Mouse (Mus musculus): ENCODE measurements around the gene Kctd17. TPM values are rescaled to one million over a fixed set of nuclear protein-coding genes. Genes with fewer than 3 reads are reported as not detected.

The Kctd17 gene
- polyA plus RNA-seq, 1 experiment, result 163 TPM

DNA sequence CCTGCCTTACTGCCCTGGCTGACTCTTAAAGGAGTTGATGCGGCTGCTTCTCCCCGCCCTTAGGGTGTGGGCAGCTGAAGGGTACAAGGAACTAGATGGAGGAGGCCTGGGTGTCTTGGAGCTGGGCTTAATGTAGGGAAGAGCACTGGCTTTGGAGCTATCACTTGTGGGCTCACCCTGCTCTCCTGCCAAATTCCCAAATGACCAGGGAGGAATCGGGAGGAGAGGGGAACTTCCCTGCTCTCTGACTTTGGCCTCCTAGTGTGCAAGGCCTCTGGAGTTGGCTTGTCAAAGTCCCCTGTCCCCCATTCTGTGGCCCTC, 735 bp downstream of the Kctd17 start:
- WGBS, result 11% methylated on average over 3 of the region's 3 CpGs
- DNase-seq, result no peak

DNA sequence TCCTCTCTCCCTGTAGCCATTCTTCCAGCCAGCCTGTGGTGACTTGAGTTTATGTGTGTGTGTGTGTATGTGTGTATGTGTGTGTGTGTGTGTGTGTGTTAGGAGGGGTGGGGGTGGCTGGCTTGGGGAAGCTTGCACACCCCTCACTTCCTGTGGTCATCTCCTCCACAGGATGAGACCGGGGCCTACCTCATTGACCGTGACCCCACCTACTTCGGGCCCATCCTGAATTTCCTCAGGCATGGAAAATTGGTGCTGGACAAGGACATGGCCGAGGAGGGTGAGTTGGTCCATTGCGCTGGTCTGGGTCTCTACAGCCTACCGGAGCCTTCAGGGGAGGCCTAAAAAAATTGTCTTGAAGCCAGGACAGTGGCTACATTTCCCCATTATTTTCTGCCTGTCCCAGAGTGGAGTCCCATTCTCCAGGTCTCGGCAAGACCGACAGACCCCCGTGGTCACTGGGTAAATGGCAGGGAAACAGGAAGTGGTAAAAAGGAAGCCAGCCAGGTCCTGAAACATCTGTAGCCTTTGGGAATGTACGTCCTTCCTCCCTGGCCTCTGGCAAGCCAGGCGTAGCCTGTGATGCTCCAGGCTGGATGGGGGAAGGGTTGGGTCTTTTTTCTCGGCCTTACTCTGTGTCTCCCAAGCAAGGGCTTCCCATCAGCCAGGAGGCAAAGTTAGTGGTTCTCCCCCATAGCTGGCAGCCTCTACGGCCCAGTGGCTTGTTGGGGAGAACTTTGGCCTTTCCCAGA, 1.7 kb downstream of the Kctd17 start:
- Histone ChIP-seq H3K4me3 (ENCODE audit: insufficient read depth, low read depth, low read length) (no peak overlapping the region), H3K27ac (ENCODE audit: insufficient read depth, low read depth, low read length) (peak overlapping the region; percentile 91), H3K36me3 (ENCODE audit: control insufficient read depth, insufficient read depth, low read length) (no peaks in the 10 kb centered on the region), H3K27me3 (replicated peaks; ENCODE audit: control insufficient read depth, insufficient read depth, low read length) (no peaks in the 10 kb centered on the region), H3K4me1 (ENCODE audit: control insufficient read depth, insufficient read depth, low read length) (peaks cover 24% of the 10 kb centered on the region; the same call in 1 of the 2 replicates)
- peak; percentile 61 for DNase-seq
- 52% methylated on average over 13 of the region's 13 CpGs for WGBS
- TF ChIP-seq POLR2A (IDR thresholded peaks at IDR 0.05; ENCODE audit: low read depth, low read length) (no peak), CTCF (conservative IDR thresholded peaks at IDR 0.05; ENCODE audit: insufficient read depth, insufficient read length, low read depth, low read length) (no peak)

More for the DNA sequence above, 735 bp downstream of the Kctd17 start:
- peak overlapping the region; percentile 66 for H3K4me3 ChIP-seq (ENCODE audit: insufficient read depth, low read depth, low read length)
- TF ChIP-seq POLR2A (IDR thresholded peaks at IDR 0.05; ENCODE audit: low read depth, low read length) (no peak), CTCF (conservative IDR thresholded peaks at IDR 0.05; ENCODE audit: insufficient read depth, insufficient read length, low read depth, low read length) (no peak)
- H3K4me1 ChIP-seq (ENCODE audit: control insufficient read depth, insufficient read depth, low read length), result peaks cover 24% of the 10 kb centered on the region; the same call in 1 of the 2 replicates
- H3K27me3 ChIP-seq (replicated peaks; ENCODE audit: control insufficient read depth, insufficient read depth, low read length), result no peaks in the 10 kb centered on the region
- H3K27ac ChIP-seq (ENCODE audit: insufficient read depth, low read depth, low read length), result peak overlapping the region; percentile 91
- H3K36me3 ChIP-seq (ENCODE audit: control insufficient read depth, insufficient read depth, low read length), result no peaks in the 10 kb centered on the region

DNA sequence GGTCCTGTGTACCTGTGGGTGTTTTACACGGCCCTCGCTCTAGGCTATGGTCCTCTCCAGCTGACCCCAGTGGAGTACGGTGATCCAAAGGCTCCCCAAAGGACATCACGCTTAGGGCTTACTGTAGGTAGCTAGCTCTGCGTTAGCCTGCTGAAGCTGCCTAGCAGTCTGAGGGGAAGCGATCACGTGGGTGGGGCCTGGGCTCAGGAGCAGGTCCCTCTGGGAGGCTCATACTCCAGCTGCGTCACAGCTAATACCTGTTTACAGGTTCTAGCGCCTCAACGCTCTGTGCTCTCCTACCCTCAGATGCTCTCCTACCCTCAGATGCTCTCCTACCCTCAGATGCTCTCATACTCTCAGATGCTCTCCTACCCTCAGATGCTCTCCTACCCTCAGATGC, 2.5 kb downstream of the Kctd17 start:
- Histone ChIP-seq H3K4me3 (ENCODE audit: insufficient read depth, low read depth, low read length) (no peak overlapping the region), H3K36me3 (ENCODE audit: control insufficient read depth, insufficient read depth, low read length) (no peaks in the 10 kb centered on the region), H3K27me3 (replicated peaks; ENCODE audit: control insufficient read depth, insufficient read depth, low read length) (no peaks in the 10 kb centered on the region), H3K4me1 (ENCODE audit: control insufficient read depth, insufficient read depth, low read length) (peaks cover 24% of the 10 kb centered on the region; the same call in 1 of the 2 replicates), H3K27ac (ENCODE audit: insufficient read depth, low read depth, low read length) (peak overlapping the region; percentile 91)
- 78% methylated on average over 10 of the region's 10 CpGs for WGBS
- TF ChIP-seq CTCF (conservative IDR thresholded peaks at IDR 0.05; ENCODE audit: insufficient read depth, insufficient read length, low read depth, low read length) (no peak), POLR2A (IDR thresholded peaks at IDR 0.05; ENCODE audit: low read depth, low read length) (no peak)
- DNase-seq, result no peak

DNA sequence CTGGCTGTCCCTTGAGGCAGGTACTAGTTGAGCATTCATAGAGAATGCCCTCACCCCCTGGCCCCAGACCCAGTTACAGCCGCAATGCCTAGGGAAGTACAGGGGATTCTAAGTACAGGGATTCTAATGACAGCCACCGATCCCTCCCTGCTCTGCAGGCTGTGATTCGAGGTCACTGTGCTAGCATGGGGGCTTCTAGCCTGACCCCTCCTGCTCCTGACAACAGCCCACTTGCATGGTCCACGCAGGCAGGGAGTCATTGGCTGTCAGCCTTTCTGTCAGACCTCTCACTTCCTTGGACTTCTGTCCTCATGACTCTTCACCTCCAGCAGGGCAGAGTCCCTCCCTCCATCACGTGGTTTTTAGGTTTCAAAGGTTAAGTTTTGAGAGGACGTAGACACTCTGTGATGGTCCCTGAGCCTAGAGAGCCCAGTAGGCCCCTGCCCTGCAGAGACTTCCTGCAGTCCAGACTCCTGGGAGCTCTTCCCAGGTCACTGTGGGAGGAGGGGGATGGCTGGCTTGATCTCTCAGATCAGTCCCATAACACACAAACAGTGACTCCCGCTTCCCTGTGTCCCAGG, 3.3 kb downstream of the Kctd17 start:
- no peak for TF ChIP-seq CTCF (conservative IDR thresholded peaks at IDR 0.05; ENCODE audit: insufficient read depth, insufficient read length, low read depth, low read length)
- no peak for TF ChIP-seq POLR2A (IDR thresholded peaks at IDR 0.05; ENCODE audit: low read depth, low read length)
- DNase-seq, result peak; percentile 92
- Histone ChIP-seq H3K36me3 (ENCODE audit: control insufficient read depth, insufficient read depth, low read length) (no peaks in the 10 kb centered on the region), H3K27ac (ENCODE audit: insufficient read depth, low read depth, low read length) (peak overlapping the region; percentile 91), H3K4me3 (ENCODE audit: insufficient read depth, low read depth, low read length) (no peak overlapping the region), H3K4me1 (ENCODE audit: control insufficient read depth, insufficient read depth, low read length) (peaks cover 24% of the 10 kb centered on the region; the same call in 1 of the 2 replicates), H3K27me3 (replicated peaks; ENCODE audit: control insufficient read depth, insufficient read depth, low read length) (no peaks in the 10 kb centered on the region)
- WGBS, result 56% methylated on average over 7 of the region's 7 CpGs

DNA sequence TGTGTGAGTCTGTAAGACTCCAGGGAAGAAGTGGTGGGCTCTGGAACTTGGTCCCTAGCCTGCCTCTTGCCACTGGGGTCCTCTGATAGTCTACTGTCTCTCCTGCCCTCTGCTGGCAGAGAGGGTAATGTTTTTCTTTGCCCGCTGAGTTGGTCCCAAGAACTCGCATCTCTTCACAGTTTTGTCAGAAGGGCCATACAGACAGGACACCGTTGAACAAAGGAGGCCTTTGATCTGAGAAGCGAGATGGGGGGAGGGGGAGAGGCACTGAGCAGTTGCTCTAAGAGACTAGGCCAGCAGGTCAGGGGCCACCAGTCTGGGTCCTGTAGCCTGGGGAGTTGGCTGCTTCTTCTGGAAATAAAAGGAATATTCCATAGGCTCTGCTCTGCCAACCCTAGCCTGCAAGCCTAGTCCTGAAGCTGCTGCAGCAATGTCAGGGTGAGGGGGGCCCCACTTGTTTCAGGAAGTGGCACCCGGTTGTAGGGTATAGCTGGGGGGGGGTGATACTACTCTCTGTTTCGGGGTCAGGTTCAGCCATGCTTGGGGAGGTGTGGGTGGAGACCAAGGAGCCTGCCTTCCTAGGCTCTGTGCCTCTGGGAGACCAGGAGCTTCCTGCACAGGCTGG, 6.6 kb downstream of the Kctd17 start:
- TF ChIP-seq POLR2A (IDR thresholded peaks at IDR 0.05; ENCODE audit: low read depth, low read length), result no peak
- TF ChIP-seq CTCF (conservative IDR thresholded peaks at IDR 0.05; ENCODE audit: insufficient read depth, insufficient read length, low read depth, low read length), result peak; percentile 60
- Histone ChIP-seq H3K4me1 (ENCODE audit: control insufficient read depth, insufficient read depth, low read length) (peaks cover 16% of the 10 kb centered on the region; the same call in 1 of the 2 replicates), H3K27ac (ENCODE audit: insufficient read depth, low read depth, low read length) (no peak overlapping the region), H3K27me3 (replicated peaks; ENCODE audit: control insufficient read depth, insufficient read depth, low read length) (no peaks in the 10 kb centered on the region), H3K36me3 (ENCODE audit: control insufficient read depth, insufficient read depth, low read length) (no peaks in the 10 kb centered on the region), H3K4me3 (ENCODE audit: insufficient read depth, low read depth, low read length) (no peak overlapping the region)
- WGBS, result 42% methylated on average over 6 of the region's 6 CpGs
- DNase-seq, result peak; percentile 44

DNA sequence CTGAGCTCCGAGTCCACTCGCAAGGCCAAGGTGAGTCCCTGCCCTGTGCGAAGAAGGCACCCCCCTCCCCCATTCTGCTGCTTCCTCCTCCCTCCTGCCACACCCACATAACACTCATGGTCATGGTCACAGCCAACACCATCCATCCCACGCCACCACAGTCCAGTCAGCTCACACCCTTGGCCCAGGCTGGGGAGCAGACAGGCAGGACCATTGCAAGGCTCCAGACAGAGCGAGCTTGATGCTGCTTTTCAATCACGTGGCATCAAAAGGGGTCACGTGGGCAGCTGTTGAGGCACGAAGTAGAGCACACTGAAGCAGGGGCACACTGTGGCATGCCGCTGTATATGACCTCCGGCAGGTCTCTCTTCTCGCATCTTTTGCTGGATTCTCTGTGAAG, 7.3 kb downstream of the Kctd17 start:
- Histone ChIP-seq H3K4me1 (ENCODE audit: control insufficient read depth, insufficient read depth, low read length) (peaks cover 13% of the 10 kb centered on the region; the same call in 1 of the 2 replicates), H3K4me3 (ENCODE audit: insufficient read depth, low read depth, low read length) (no peak overlapping the region), H3K36me3 (ENCODE audit: control insufficient read depth, insufficient read depth, low read length) (no peaks in the 10 kb centered on the region), H3K27ac (ENCODE audit: insufficient read depth, low read depth, low read length) (no peak overlapping the region), H3K27me3 (replicated peaks; ENCODE audit: control insufficient read depth, insufficient read depth, low read length) (no peaks in the 10 kb centered on the region)
- no peak for TF ChIP-seq CTCF (conservative IDR thresholded peaks at IDR 0.05; ENCODE audit: insufficient read depth, insufficient read length, low read depth, low read length)
- TF ChIP-seq POLR2A (IDR thresholded peaks at IDR 0.05; ENCODE audit: low read depth, low read length), result no peak
- no peak for DNase-seq
- WGBS, result 85% methylated on average over 11 of the region's 11 CpGs

Data from kidney, adult 2 months (tissue).